Mouse (Mus musculus) left cerebral cortex, postnatal 25 days (tissue): ENCODE results near the gene Lrrc58. TPM values are rescaled to one million over a fixed set of nuclear protein-coding genes. Genes with fewer than 3 reads are reported as not detected.

Source experiments
- DNase-seq, 2 experiments: peaks; one replicate each; pipeline ENCODE4 v3.0.0; 2022; ENCODE audit warnings: low spot score in 2 of 2, mixed read lengths in 1 of 2
- intact Hi-C: fragments of 180-260 bp; cut with DNase I; formaldehyde crosslinking; loops from one replicate; pipeline ENCODE4 v1.15.1; 2025
- total RNA-seq, 2 experiments: library from RNA; stranded (reverse); gene quantifications; 2 replicates each; pipeline ENCODE4 v1.2.3; 2021

Gene Lrrc58
- 100 to 1,000 TPM; 101 to 106 TPM for total RNA-seq

- intact Hi-C loops = loop anchor here (1.0 to 5.0 kb wide), 5 partner anchors 56 to 221 kb away; partner anchors contain the start of genes Fstl1 and Gsk3b
- DNase-seq = peak; percentile 84 to 92
These were observed at the start of gene Lrrc58 for GRCm38 (mm10) chr16:37867791-37868505. Gene Lrrc58 (plus strand): TSS chr16:37868389.

- intact Hi-C loops = no loop called here
- DNase-seq = no peak
These were observed 44.2 kb upstream of the Lrrc58 start for GRCm38 (mm10) chr16:37823949-37824348.

- intact Hi-C loops = no loop called here
- peak; percentile 27 to 80 for DNase-seq
These were observed 43.2 kb upstream of the Lrrc58 start for GRCm38 (mm10) chr16:37824778-37825505.

- intact Hi-C loops = no loop called here
- DNase-seq = no peak
These were observed 41.9 kb upstream of the Lrrc58 start for GRCm38 (mm10) chr16:37826286-37826685.

- no peak for DNase-seq
- intact Hi-C loops = no loop called here
These were observed 37.1 kb upstream of the Lrrc58 start for GRCm38 (mm10) chr16:37831041-37831440.

GRCm38 (mm10) chr16:37837571-37837970 is 30.6 kb upstream of the Lrrc58 start:
- DNase-seq = no peak
- intact Hi-C loops = no loop called here

GRCm38 (mm10) chr16:37842439-37842838 is 25.8 kb upstream of the Lrrc58 start:
- intact Hi-C loops = no loop called here
- DNase-seq = no peak

- DNase-seq = no peak
- intact Hi-C loops = no loop called here
These were observed 24.4 kb upstream of the Lrrc58 start for GRCm38 (mm10) chr16:37843740-37844139.

- intact Hi-C loops = no loop called here
- no peak for DNase-seq
These were observed 22.8 kb upstream of the Lrrc58 start for GRCm38 (mm10) chr16:37845202-37845925.

- intact Hi-C loops = no loop called here
- DNase-seq = no peak
These were observed 21.1 kb upstream of the Lrrc58 start for GRCm38 (mm10) chr16:37847081-37847480.

- intact Hi-C loops = no loop called here
- DNase-seq = no peak
These were observed 16.8 kb upstream of the Lrrc58 start for GRCm38 (mm10) chr16:37851366-37851765.

GRCm38 (mm10) chr16:37853279-37853678 is 14.9 kb upstream of the Lrrc58 start:
- DNase-seq = no peak
- intact Hi-C loops = no loop called here

GRCm38 (mm10) chr16:37854054-37854453 is 14.1 kb upstream of the Lrrc58 start:
- no peak for DNase-seq
- intact Hi-C loops = no loop called here

GRCm38 (mm10) chr16:37854593-37854992 is 13.6 kb upstream of the Lrrc58 start:
- intact Hi-C loops = no loop called here
- no peak for DNase-seq

- no peak for DNase-seq
- intact Hi-C loops = no loop called here
These were observed 12.6 kb upstream of the Lrrc58 start for GRCm38 (mm10) chr16:37855583-37855982.

GRCm38 (mm10) chr16:37856327-37856726 is 11.9 kb upstream of the Lrrc58 start:
- no peak for DNase-seq
- intact Hi-C loops = no loop called here

GRCm38 (mm10) chr16:37857495-37857894 is 10.7 kb upstream of the Lrrc58 start:
- no peak for DNase-seq
- intact Hi-C loops = no loop called here

GRCm38 (mm10) chr16:37860213-37860612 is 8.0 kb upstream of the Lrrc58 start:
- DNase-seq = no peak
- intact Hi-C loops = no loop called here

- intact Hi-C loops = no loop called here
- no peak for DNase-seq
These were observed 7.2 kb upstream of the Lrrc58 start, which contains the start of gene Gm36028 for GRCm38 (mm10) chr16:37861029-37861428. Gene Gm36028 (minus strand): TSS chr16:37861146.

GRCm38 (mm10) chr16:37863876-37864275 is 4.3 kb upstream of the Lrrc58 start:
- intact Hi-C loops = no loop called here

More at GRCm38 (mm10) chr16:37863876-37864275, 4.3 kb upstream of the Lrrc58 start:
- DNase-seq = no peak
